16 mouse cellular contexts compared by ENCODE assay signal in genomic region chr12:31977613-31978195, GRCm38 (mm10).
"Had no signal": no experiment of that assay in that cellular context is flagged by ENCODE, and none has a peak within 500 bp of the region (broad histone marks: within the 10 kb centered on the region; RNA-seq: fewer than 3 reads in every experiment).

No protein-coding gene starts in this region.

- H3K9me3 ChIP-seq: limb, embryonic 12.5 days; midbrain, embryonic 13.5 days; neural tube, embryonic 13.5 days had no signal

- H3K9ac ChIP-seq: limb, embryonic 12.5 days; liver, embryonic 14.5 days; midbrain, embryonic 13.5 days; neural tube, embryonic 13.5 days had no signal

- H3K4me1 ChIP-seq: limb, embryonic 12.5 days; neural tube, embryonic 13.5 days had no signal

- H3K27ac ChIP-seq: kidney, postnatal 0 days; limb, embryonic 12.5 days; liver, embryonic 14.5 days; midbrain, embryonic 13.5 days; neural tube, embryonic 13.5 days had no signal

- H3K27me3 ChIP-seq: limb, embryonic 12.5 days; midbrain, embryonic 13.5 days; neural tube, embryonic 13.5 days had no signal

- H3K36me3 ChIP-seq: limb, embryonic 12.5 days; neural tube, embryonic 13.5 days had no signal

- H3K4me2 ChIP-seq: limb, embryonic 12.5 days; midbrain, embryonic 13.5 days; neural tube, embryonic 13.5 days had no signal

- H3K4me3 ChIP-seq: limb, embryonic 12.5 days; midbrain, embryonic 13.5 days; myocyte; neural tube, embryonic 13.5 days had no signal

- DNase-seq: kidney, adult 9 months; kidney, postnatal 36 days; layer of hippocampus, adult 9-11 months; layer of hippocampus, postnatal 36 days; lung, adult 18-20 months; retina, postnatal 1 day; right cerebral cortex, postnatal 4 days; spleen, adult 18-20 months; thymus, adult 18-20 months; thymus, postnatal 14 days had no signal
